Mouse (Mus musculus) kidney, postnatal 10 days (tissue): ENCODE data around the gene Myrip.

Experiments
- DNase-seq: peaks from one replicate; pipeline ENCODE4 v3.0.0; 2021; ENCODE audit warnings: mixed read lengths

Myrip gene

GRCm38 (mm10) chr9:120339975-120340695, 38.8 kb downstream of the Myrip start:
- no peak for DNase-seq

DNA sequence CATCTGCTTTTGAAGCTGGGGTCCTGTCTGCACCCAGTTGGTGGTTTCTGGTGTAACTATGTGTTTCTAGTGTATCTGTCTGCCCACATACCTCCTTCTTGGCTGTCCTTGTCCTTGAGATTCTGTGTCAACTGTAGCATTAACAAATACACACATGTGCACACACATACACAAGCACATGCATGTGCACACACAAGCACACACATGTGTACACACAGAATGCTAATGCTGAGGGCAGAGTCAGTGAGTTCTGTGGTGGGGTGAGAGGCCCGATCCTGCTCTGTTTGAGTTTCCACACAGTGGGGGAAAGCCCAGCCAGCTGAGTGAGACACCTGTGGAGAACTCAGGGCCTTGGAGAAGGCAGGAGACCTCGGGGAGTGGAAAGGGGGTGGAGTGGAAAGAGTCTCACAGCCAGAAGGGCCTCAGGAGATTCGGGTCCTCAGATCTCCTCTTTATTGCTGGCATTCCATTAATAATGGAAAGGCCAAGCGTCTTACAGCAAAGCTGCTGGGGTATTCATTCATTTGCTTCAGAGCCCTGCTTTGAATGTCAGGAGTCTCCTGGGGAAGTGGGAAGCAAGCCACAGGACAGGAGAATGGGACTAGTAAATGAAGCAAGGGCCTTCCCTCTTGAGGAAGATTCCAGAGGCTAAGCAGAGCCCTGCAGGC, 41.9 kb downstream of the Myrip start:
- no peak for DNase-seq

DNA sequence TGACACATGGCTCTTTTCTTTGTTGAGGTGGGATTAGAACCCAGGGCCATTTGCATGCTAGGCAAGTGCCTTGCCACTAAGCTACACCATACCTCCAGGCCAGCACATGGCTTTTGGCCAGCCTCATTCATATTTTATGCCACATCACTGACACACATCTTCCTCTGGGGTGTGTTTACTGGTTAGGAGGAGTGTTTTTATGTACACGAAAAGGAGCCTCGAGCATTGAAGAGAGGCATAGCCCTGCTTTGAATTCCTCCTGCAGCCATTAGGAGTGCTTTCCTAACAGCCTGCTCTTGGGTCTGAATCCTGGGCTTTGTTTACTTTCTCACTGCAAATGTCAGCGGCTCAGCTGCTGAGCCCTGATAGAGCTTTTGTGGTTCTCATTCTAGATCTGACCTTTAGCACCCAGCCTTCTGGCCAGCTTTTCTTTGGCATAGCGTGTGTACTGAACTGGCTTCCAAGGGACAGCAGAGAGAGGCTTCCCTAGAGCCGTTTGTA, 44.4 kb downstream of the Myrip start:
- DNase-seq, result peak; percentile 59

GRCm38 (mm10) chr9:120349145-120349544, 47.8 kb downstream of the Myrip start:
- peak; percentile 22 for DNase-seq

DNA sequence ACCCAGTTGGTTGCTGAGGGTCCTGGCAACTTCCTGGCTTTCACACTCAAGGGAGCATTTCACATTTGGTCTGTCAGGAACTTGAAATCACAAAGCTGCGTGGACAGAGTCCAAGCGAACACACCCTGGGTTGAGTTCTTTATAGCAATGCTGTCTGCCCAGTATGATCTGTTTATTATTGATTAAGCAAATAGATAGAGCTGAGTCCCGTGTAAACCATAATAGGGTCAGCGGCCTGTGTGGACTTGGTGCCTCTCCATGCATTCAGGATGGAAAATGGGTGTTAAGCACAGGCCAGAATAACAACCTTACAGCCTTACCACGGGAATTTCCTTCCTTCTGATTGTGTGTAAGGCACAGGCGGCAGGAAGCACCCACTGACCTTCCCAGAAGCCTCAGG, 49.0 kb downstream of the Myrip start:
- DNase-seq, result peak; percentile 32

GRCm38 (mm10) chr9:120351061-120351460, 49.7 kb downstream of the Myrip start:
- peak; percentile 28 for DNase-seq

DNA sequence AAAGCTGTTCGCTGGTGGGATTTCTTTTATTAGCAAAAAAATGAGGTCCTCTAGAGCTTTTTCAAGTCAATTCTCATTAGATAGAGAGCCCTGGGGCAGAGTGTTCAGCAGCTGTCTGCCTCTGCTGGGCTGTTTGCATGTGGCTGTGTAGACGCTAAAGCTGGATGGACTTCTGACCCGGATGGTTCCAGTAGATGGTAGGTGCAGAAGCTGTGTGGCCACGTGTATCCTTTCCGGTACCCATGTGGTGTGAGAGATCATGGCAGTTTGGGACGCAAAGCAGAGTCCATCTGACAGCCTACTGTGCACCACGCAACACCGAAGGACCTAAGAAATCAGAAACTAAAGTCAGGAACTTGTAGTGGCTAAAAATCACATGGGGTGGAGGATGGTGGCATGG, 50.2 kb downstream of the Myrip start:
- no peak for DNase-seq

DNA sequence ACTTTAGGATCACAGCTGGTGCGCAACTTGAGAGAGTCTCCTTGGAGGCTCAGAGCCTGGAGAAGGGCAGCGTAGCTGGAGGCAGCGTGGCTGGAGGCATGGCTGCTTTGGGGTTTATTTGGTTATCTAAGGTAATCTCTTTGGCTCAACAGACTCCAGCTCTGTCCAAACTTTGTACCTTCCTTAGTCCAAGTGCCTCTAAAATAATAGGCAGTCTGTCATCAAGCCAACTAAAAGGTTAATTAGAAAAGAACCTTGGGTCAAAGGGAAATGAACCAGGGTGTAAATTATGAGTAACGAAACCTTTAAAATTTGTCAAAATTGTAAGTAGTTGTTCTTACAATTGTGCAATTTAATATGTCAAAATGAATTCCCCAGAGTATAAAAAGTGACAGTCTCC, 51.7 kb downstream of the Myrip start:
- no peak for DNase-seq

GRCm38 (mm10) chr9:120353967-120354366, 52.7 kb downstream of the Myrip start:
- DNase-seq, result no peak

DNA sequence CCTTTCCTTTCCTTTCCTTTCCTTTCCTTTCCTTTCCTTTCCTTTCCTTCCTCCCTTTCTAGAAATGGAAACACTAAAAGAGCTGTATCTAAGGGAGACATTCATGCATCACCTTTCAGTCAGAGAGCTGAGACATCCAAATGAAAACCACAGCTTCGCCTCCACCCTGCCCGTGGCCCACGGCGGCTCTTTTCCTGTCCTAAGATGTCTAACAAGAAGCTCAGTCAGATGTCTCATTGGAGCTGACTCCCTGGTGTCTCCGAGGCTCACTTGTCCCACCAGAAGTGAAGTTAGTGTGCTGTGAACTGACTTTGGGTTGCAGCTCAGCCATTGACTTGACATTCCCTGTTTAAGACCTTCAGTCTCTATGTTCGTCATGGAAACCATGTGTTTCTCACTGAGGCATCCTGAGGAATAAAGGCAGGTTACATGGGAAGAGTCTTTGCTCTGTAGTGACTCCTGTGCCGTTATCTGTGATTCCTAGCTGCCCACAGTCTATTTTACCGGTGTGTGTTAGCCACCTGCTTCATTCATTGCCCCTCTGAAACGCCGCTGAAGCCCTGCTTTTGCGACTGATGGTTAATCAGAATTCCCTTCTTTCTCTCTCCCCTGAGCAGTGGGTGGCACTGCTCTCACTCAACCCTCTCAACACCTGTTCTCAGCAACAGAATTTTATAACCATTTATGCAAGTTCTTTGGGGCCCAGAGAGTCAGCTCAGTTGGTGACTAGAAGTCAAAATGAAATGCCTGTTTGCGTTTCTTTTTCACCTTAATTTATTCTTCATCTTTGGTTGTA, 53.4 kb downstream of the Myrip start:
- no peak for DNase-seq

DNA sequence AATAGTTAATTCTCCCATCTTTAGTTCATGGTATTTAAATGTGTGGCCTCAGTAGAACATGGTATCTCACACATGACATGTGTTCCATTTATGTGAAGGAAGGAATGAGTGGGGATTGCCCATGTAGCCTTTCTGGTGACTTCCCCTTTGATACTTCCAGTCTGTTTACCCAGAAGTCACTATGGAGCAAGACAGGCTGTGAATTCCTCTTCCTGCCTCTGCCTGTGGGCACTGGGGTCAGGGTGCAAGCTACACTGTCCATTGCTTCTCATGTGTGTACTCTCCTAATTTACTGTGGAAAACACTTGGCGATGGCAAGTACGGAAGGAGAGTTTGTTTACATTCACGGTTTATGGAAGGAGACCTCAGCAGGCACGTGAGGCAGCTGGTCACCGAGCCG, 55.2 kb downstream of the Myrip start:
- DNase-seq, result no peak

DNA sequence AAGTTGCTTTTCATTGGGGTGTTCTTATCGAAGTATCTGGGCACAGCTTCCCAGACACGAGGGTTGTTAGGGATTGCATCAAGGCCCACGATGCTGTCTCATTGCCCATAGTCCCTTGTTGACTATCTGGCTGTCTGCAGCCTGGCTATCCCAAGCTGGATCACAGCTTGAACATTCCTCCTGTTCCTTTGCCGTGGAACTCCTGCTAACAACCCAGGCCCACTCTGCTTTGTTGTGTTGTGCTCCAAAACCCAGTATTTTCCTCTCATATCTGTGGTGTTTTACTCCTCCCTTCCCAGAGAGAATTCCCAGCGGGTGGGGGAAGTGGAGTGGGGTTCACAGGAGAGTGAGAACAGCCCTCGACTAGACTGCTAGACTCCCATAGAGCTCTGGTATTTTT, 56.7 kb downstream of the Myrip start:
- no peak for DNase-seq

- peak; percentile 72 for DNase-seq
These were observed 59.3 kb downstream of the Myrip start for GRCm38 (mm10) chr9:120360397-120361177.

DNA sequence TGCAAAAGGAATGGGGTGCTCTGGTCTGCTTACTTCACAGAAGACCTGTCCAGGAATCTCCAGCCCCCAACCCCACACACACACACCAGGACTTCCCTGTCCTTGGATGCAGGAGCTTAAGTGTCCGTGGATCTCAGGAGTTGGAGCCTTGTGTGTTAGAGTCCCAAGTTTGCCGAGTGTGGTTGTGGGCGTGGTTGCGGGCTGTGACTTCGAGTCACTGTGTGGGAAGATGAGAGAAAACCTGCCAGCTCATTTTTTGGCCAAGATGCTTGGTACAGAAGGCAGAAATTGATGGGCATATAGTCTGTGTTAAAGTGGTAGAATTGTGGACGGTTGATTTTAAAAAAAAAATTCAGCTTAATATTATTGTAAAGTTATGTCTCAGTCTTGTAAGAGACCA, 60.3 kb downstream of the Myrip start:
- DNase-seq, result no peak

DNA sequence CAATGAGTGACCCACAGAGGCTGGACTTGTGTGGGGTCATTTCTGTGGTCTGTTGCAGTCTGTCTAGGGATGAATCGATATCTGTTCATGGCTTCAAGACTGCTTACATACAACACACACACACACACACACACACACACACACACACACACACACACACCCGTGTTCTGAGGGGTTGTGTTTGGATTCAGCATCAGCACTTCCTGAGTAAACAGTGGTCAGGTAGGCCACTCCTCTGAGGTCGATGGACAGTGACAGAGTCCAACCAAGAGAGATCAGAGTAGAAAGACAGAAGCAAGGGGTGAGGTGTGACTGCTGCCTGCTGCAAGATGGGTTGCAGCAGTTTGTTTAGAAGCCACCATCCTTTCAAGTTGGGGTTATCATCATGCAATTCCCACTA, 61.4 kb downstream of the Myrip start:
- no peak for DNase-seq

DNA sequence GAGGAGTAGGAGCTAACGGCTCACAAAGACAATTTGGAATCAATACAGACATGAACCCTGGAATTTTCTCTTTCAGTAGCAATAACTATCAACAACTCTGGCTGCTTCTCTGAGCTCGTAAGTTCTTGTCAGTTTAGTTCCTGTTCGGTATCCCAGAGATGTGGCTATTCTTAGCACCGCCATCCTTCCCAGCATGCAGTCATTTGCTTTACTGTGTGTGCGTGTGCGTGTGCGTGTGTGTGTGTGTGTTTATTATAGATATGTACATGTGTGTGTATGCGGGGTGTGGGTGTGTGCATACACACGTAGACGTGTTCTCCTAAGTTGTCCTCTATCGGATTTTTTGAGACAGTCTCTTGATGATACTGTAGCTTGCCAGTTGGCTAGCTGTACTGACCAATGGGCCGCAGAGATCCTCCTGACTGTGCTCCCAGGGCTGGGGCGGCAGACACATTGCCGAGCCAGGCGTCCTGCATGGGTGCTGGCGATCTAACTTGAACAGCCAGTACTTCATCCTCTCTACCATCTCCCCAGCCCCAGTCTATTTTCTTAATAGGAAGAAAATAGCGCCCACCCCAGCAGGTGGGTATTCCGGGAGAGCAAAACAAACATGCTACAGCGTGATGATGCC, 63.5 kb downstream of the Myrip start:
- DNase-seq, result no peak

DNA sequence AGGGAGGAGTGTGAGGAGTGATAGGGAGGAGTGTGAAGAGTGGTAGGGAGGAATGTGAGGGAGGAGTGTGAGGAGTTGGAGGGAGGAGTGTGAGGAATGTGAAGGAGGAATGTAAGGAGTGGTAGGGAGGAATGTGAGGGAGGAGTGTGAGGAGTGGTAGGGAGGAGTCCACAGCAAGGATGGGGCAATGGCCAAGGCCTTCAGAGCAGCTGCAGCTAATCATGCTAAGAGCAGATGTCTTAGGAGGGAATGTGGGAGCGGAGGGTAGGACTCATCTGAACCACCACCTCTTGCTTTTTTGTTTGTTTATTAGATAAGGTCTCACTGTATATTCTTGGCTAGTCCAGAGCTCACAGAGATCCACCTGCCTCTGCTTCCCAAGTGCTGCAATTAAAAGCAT, 66.2 kb downstream of the Myrip start:
- DNase-seq, result no peak

DNA sequence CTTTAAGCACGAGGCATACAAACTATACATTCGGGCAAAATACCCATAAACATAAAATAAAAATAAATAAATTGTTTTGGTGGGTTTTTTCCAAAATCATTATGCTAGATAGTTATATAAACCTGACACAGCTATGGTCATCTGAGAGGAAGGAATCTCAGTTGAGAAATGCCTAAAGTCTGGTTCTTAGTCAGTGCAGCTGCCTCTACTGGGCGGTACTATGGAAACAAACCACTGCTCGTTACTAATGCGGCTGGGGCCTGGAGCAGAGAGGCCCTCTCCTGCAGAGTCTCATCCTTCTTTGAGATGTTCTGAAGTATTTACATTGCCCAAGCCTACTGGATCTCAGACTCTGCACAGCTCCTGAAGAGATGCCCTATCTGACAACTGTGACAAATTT, 70.3 kb downstream of the Myrip start:
- DNase-seq, result no peak

- DNase-seq, result no peak
These were observed 71.0 kb downstream of the Myrip start for GRCm38 (mm10) chr9:120372347-120372746.

DNA sequence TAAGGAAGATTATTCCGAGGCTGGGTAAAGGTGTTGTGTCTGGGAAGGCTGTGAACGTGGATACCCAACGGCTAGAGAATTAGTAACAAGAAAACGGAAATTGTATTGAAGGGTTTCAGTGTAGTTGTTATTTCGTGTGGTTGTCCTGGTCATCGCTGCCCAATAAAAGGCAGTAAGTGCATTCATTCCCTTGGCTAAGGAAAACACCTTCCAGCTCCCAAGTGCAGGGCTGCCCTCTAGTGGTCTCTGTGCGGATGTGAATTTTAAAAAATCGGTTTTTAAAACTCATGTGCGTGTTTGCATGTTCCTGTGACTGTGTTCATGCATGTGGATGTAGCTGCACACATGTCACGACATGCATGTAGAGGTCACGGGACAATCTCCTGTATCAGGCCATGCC, 76.4 kb downstream of the Myrip start:
- DNase-seq, result peak; percentile 77

DNA sequence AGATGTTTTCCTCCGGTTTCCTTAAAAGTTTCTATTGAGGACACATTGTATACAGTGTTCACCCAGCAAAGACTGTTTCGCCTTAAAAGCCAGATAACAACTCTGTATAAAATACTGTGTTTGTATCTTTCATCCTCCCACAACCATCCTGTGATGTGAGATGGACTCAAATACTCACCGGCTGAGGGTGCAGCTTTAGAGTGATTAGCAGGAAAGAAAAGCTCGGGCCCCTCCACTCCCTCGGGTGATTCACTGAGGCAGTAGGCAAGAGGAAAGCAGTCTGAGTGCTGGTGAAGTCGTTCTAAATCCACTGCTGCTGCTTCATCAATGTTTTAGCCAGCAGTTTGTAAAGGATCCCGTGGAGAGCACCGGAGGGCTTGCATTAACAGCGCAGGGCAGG, 93.9 kb downstream of the Myrip start:
- DNase-seq, result no peak

- DNase-seq, result no peak
These were observed 95.4 kb downstream of the Myrip start for GRCm38 (mm10) chr9:120396579-120397185.
